Mouse (Mus musculus) midbrain, embryonic 16.5 days (tissue): ENCODE data around the gene Hdhd5. TPM values are rescaled to one million over a fixed set of nuclear protein-coding genes. Genes with fewer than 3 reads are reported as not detected.

Experiments
- ATAC-seq: fragments of 200-750 bp; cut with Nextera tagmentation; 2 replicates; pipeline ENCODE4 v1.8.0; 2017; ENCODE audit warnings: moderate TSS enrichment
- H3K27ac ChIP-seq: fragments of 300-500 bp; sonication (generic); 2 replicates; pipeline ENCODE4 v1.5.1; 2014; ENCODE audit warnings: mild to moderate bottlenecking, low read length, mixed read lengths
- H3K27me3 ChIP-seq: fragments of 300-500 bp; sonication (generic); 2 replicates; pipeline ENCODE4 v1.6.1; 2014; ENCODE audit warnings: low read depth, low read length, mixed read lengths; ENCODE audit not compliant: control insufficient read depth, insufficient read depth
- H3K36me3 ChIP-seq: fragments of 300-500 bp; sonication (generic); 2 replicates; pipeline ENCODE4 v1.6.1; 2014; ENCODE audit warnings: mild to moderate bottlenecking, low read length, moderate library complexity, mixed read lengths; ENCODE audit not compliant: control insufficient read depth, insufficient read depth
- H3K4me1 ChIP-seq: fragments of 300-500 bp; sonication (generic); 2 replicates; pipeline ENCODE4 v1.6.1; 2014; ENCODE audit warnings: mild to moderate bottlenecking, low read length, mixed read lengths; ENCODE audit not compliant: control insufficient read depth, insufficient read depth
- H3K4me2 ChIP-seq: fragments of 300-500 bp; sonication (generic); 2 replicates; pipeline ENCODE4 v1.6.1; 2014; ENCODE audit warnings: mild to moderate bottlenecking, low read length, mixed read lengths
- H3K4me3 ChIP-seq: fragments of 300-500 bp; sonication (generic); 2 replicates; pipeline ENCODE4 v1.5.1; 2014; ENCODE audit warnings: low read depth, mild to moderate bottlenecking, low read length, moderate library complexity, mixed read lengths
- H3K9ac ChIP-seq: fragments of 300-500 bp; sonication (generic); 2 replicates; pipeline ENCODE4 v1.6.1; 2014; ENCODE audit warnings: low read depth, low read length, mixed read lengths
- H3K9me3 ChIP-seq: fragments of 300-500 bp; sonication (generic); replicated peaks from 2 replicates; pipeline ENCODE4 v1.6.1; 2014; ENCODE audit warnings: mild to moderate bottlenecking, low read length, mixed read lengths; ENCODE audit not compliant: control insufficient read depth, poor library complexity, severe bottlenecking
- WGBS: fragments of 180-500 bp; shearing (Covaris S2); extraction: QIAGEN DNeasy Blood & Tissue Kit; methylation state at CpG from one replicate; pipeline ENCODE4 v1.1.7; 2014; 5-methylcytosine and 5-hydroxymethylcytosine counted together
- polyA plus RNA-seq: library from polyadenylated mRNA; unstranded; fragments of >200 nt; fragmentation: Nextera tagmentation; extraction: Ambion mirVana; gene quantifications from 2 replicates; pipeline ENCODE4 v1.2.1, GENCODE M21; 2015

The Hdhd5 gene
- polyA plus RNA-seq, 1 experiment from 2014 or later, result 15.0 TPM

DNA sequence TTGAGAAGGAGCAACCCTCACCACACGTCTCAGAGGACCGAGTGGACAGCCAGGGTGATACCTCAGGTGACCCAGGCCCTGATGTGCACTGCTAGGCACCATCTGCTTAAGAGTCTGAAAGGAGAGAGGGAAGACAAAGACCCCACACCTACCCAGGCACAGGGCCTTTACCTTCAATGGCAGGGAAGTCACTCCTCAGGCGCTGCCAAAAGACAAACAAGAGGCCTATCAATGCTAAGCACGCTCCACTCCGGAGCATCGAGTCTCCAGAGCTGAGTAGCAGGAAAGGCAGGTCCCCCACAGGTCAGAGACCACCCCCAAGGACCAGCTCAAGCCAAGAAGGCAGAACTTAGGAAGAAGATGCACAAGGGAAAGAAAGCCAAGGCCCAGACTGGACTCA is 14.2 kb downstream of the Hdhd5 start:
- Histone ChIP-seq H3K4me1 (no peaks in the 10 kb centered on the region), H3K4me2 (no peak overlapping the region), H3K9ac (no peak overlapping the region), H3K36me3 (peaks cover 13% of the 10 kb centered on the region), H3K4me3 (no peak overlapping the region), H3K9me3 (no peaks in the 10 kb centered on the region), H3K27me3 (no peaks in the 10 kb centered on the region), H3K27ac (no peak overlapping the region)
- WGBS, result 93% methylated on average over 6 of the region's 6 CpGs
- no peak for ATAC-seq

DNA sequence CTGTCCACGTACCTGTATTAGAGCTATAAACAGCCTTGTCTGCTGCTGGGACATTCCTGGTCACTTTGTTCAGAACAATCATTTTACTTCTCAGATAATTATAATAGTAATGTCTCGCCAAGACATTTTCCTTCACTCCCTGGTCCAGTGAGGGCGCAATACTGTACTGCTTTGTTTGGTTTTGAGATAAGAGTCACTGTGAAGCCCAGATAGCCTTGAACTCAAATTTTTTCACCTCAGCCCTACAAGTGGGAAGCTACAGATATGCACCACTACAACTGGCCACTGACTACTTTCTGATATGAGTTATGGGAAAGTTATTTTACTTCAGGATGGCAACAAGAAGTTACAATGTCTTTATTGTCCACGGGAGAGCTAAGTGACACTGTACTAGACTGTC is 14.7 kb downstream of the Hdhd5 start:
- Histone ChIP-seq H3K4me2 (no peak overlapping the region), H3K27ac (no peak overlapping the region), H3K27me3 (no peaks in the 10 kb centered on the region), H3K4me1 (no peaks in the 10 kb centered on the region), H3K9ac (no peak overlapping the region), H3K9me3 (no peaks in the 10 kb centered on the region), H3K36me3 (peaks cover 13% of the 10 kb centered on the region), H3K4me3 (no peak overlapping the region)
- no peak for ATAC-seq
- WGBS, result 96% methylated on average over 4 of the region's 4 CpGs

DNA sequence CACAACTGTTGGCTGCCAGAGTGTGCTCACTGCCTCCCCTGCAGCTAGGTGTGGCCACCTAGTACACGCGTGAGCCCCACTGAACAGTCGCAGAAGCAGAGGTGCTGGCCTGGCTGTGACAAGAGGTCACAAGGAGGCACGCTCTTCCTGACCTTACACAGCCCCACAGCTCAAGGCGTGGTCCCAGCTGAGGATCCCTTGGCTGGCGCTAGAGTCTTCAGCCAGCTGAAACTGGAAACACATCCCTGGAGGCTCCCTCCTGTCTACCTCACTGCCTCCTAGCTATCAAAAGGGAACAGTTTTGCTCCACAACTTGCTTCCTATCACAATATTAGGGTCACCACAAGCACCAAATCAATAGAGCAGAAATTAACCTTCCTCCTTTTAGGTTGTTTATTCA is 19.9 kb downstream of the Hdhd5 start:
- Histone ChIP-seq H3K27ac (no peak overlapping the region), H3K4me1 (no peaks in the 10 kb centered on the region), H3K9me3 (no peaks in the 10 kb centered on the region), H3K36me3 (peaks cover 4% of the 10 kb centered on the region), H3K9ac (no peak overlapping the region), H3K4me2 (no peak overlapping the region), H3K4me3 (no peak overlapping the region), H3K27me3 (no peaks in the 10 kb centered on the region)
- 93% methylated on average over 6 of the region's 6 CpGs for WGBS
- ATAC-seq, result no peak

DNA sequence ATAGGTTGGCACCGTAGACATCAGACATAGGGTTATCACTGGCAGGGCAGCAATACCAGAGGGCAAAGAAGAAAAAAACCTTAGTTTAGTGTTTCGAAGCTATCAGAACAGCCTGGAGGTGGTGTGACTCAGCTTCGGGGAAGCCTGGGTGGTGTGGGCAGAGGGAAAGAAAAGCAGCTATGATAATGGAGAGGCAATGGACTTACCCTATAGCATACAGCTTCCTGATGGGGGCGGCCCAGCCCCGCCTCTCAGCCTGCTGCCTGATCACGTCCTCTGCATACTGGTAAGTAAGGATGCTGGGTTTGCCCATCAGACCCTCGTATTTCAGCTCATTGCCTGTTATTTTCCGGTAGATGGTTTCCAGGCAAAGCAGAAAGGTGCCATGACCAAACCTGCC is 20.7 kb downstream of the Hdhd5 start:
- Histone ChIP-seq H3K4me1 (no peaks in the 10 kb centered on the region), H3K27ac (no peak overlapping the region), H3K9ac (no peak overlapping the region), H3K27me3 (no peaks in the 10 kb centered on the region), H3K4me2 (no peak overlapping the region), H3K9me3 (no peaks in the 10 kb centered on the region), H3K36me3 (peaks cover 4% of the 10 kb centered on the region), H3K4me3 (no peak overlapping the region)
- WGBS, result 88% methylated on average over 8 of the region's 8 CpGs
- ATAC-seq, result no peak

DNA sequence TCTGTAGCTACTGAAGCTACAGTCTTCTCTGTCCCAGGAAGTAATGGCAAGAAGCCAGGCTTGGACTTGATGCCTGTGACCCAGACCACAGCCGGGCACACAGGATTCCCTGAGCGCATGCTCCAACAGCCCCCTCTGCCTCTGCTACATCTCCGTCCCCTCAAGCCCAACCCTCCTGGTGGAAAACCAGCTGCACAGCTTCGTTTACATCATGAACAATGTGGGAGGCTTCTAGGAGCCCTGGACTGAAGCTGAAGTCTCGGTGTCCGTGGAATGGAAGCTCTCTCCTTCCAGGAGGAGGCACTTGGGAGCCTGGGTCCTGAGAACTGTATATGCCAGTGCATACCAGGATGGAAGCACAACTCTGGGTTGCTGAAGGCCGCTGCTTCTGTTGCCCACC is 21.1 kb downstream of the Hdhd5 start:
- Histone ChIP-seq H3K27ac (no peak overlapping the region), H3K4me2 (no peak overlapping the region), H3K4me1 (no peaks in the 10 kb centered on the region), H3K36me3 (peaks cover 4% of the 10 kb centered on the region), H3K9me3 (no peaks in the 10 kb centered on the region), H3K4me3 (no peak overlapping the region), H3K27me3 (no peaks in the 10 kb centered on the region), H3K9ac (no peak overlapping the region)
- WGBS, result 86% methylated on average over 7 of the region's 7 CpGs
- ATAC-seq, result no peak

DNA sequence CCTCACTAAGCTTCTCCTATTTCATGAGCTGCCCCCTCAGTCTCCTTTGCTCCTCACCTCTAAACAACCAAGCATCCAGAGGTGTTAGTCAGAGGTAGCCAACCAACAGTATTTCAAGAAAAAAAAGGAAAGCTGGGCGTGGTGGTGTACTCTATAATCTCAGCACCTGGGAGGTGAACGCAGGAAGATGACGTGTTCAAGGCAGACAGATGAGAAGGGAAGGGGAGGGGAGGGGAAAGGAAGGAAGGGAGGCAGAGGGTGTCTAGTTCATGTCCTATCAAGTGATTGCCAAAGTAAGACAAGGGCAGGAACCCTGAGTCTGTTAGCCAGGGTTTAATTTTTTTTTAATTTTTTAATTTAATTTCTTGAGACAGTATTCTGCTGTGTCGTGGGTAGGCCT is 22.5 kb downstream of the Hdhd5 start:
- H3K4me2 ChIP-seq, result no peak overlapping the region
- no peak overlapping the region for H3K9ac ChIP-seq
- no peak for ATAC-seq
- no peak overlapping the region for H3K4me3 ChIP-seq
- no peaks in the 10 kb centered on the region for H3K27me3 ChIP-seq
- H3K9me3 ChIP-seq, result no peaks in the 10 kb centered on the region
- WGBS, result 94% methylated on average over 4 of the region's 4 CpGs
- no peak overlapping the region for H3K27ac ChIP-seq
- H3K4me1 ChIP-seq, result no peaks in the 10 kb centered on the region
- peaks cover 4% of the 10 kb centered on the region for H3K36me3 ChIP-seq

DNA sequence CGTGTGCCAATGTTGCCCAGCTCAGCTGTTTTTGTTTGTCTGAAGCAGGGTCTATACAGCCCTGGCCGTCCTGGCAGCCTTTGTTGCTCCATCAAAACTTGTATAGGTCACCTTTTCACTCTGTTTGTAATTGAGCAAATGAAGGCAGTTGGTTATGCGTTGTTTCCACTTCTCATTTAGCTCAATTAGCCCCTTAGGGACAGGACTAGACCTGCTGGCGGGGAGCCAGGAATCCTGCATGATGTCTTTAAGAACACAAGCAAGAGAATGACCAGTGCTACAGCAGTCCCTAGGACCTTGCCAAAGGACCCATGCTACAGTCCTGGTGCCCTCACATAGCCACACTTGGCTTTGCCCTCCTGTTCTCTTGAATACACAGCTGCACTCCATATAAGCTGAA is 25.6 kb downstream of the Hdhd5 start:
- no peak overlapping the region for H3K27ac ChIP-seq
- no peaks in the 10 kb centered on the region; the same call in 1 of the 2 replicates for H3K9me3 ChIP-seq
- no peaks in the 10 kb centered on the region for H3K27me3 ChIP-seq
- WGBS, result 63% methylated on average over 4 of the region's 4 CpGs
- no peak overlapping the region for H3K4me3 ChIP-seq
- no peak overlapping the region for H3K9ac ChIP-seq
- no peak for ATAC-seq
- no peak overlapping the region for H3K4me2 ChIP-seq
- H3K36me3 ChIP-seq, result peaks cover 4% of the 10 kb centered on the region
- H3K4me1 ChIP-seq, result no peaks in the 10 kb centered on the region

DNA sequence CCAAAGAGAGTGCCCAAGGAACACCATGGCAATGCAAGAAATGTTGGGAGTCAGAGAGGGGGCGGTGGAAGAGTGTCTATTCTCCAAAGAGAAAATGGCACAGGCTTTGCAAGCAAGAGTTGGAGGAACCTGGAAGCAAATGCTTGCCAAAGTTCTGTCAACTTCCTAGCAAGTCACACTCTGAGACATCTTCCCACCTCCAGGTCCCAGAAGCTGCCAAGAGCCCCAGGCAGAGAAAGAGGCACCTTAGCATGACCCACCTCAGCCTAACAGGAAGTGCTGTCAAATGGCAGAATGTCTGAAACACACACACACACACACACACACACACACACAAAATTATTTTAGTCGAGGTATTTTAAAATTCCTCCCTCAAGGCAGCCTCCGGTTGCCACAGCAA is 27.1 kb downstream of the Hdhd5 start:
- 74% methylated on average over 3 of the region's 3 CpGs for WGBS
- Histone ChIP-seq H3K27ac (no peak overlapping the region), H3K9ac (no peak overlapping the region), H3K4me3 (no peak overlapping the region), H3K4me2 (no peak overlapping the region), H3K36me3 (no peaks in the 10 kb centered on the region), H3K27me3 (no peaks in the 10 kb centered on the region), H3K4me1 (no peaks in the 10 kb centered on the region), H3K9me3 (no peaks in the 10 kb centered on the region; the same call in 1 of the 2 replicates)
- ATAC-seq, result no peak

DNA sequence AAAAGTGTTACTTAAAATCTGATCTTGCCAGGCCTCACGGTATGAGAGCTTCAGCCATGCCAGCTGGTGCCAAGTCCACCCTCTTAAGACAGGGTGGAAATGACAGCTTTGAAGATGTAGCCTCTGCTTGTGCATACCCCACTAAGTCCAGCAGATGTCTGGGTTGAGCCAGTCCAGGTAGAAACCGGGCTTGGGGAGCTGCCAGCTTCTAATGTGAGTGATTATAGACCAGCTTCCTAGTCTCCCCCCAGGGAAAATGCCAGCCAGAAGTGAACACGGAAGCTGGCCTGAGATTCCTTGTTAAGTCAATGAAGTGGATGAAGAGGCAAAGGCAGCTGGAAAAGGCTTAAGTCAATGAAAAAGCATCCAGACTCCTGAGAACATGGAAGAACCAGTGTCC is 34.6 kb downstream of the Hdhd5 start:
- no peak overlapping the region for H3K9ac ChIP-seq
- no peak overlapping the region for H3K4me3 ChIP-seq
- H3K27me3 ChIP-seq, result no peaks in the 10 kb centered on the region
- H3K27ac ChIP-seq, result no peak overlapping the region
- H3K36me3 ChIP-seq, result no peaks in the 10 kb centered on the region
- WGBS, result 47% methylated on average over 3 of the region's 3 CpGs
- no peak overlapping the region for H3K4me2 ChIP-seq
- peaks cover 13% of the 10 kb centered on the region for H3K4me1 ChIP-seq
- ATAC-seq, result no peak
- no peaks in the 10 kb centered on the region; the same call in 1 of the 2 replicates for H3K9me3 ChIP-seq
